ENCODE assay signal across 8 mouse cellular contexts in the genomic region with DNA sequence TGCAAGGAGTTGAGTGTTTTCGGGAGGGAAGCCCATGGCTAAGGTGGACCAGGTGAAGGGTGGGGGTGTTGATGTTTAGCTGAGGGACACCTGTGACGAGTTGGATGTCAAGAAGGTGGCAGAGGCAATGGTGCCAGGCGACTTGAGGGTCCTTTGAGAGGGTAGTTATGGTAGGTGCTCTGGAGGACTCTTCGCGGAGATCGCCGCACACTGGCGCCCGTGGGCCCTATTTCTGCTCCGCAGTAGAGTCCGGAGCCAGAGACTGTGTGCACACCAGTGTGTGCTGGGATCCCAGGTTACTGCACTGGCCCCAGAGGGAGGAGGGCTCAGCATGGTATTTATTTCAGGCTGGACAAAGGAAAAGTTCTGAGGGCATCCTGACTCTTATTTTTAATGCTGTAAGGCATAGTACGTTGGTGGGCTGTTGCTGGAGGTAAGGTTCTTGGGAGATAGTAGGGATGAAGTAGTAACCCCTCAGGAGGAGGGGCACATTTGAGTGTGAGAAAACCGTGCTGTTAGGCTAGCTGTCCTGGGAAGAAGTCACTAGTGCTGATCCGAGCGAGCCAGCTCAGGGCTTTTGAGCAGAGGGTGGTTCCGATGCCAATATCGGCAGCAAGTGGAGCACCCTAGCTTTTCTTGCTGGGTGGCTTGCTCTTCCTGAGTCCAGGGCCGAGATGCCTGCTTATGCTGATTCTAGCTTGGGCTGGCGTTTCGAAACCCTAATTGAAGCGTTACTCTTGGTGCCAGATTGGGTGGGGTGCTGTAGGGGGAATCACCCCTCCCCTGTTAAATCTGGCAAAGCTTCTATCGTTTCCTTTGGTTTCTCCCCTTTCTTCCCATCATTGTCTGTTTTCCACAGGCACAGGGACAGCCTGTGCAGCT. TPM values are rescaled to one million over a fixed set of nuclear protein-coding genes. Genes with fewer than 3 reads are reported as not detected.
DNase-seq lines count a peak whose midpoint lies in the region; ATAC-seq and TF ChIP-seq lines count a peak whose summit lies in the region.

No protein-coding gene starts in this region.

- peak overlapping the region; percentile 81 for H3K27ac ChIP-seq in heart, adult 2 months
- H3K27ac ChIP-seq in kidney, embryonic 16.5 days (ENCODE audit: low read length), result peak overlapping the region; percentile 79

- no peak for TF ChIP-seq CTCF in heart, adult 2 months (IDR thresholded peaks at IDR 0.05)

- intact Hi-C loops in heart, adult 2 months (cut with DNase I), result loop anchor here (2.0 to 5.0 kb wide), 3 partner anchors 19 to 273 kb away; no protein-coding TSS in a partner anchor

- H3K4me3 ChIP-seq in heart, adult 2 months, result peak overlapping the region; percentile 82
- peak overlapping the region; percentile 100 for H3K4me3 ChIP-seq in kidney, embryonic 16.5 days (ENCODE audit: low read length)

- TF ChIP-seq EP300 in heart, adult 2 months (IDR thresholded peaks at IDR 0.05; ENCODE audit: insufficient read depth, low read depth, low read length), result 0 out of 2 replicates have a peak, but pooled peaks have one; percentile 25

- peak; percentile 16; the same call in 1 of the 2 replicates for ATAC-seq in kidney, embryonic 16.5 days (ENCODE audit: low FRiP score, low TSS enrichment)
- ATAC-seq in megakaryocyte, adult 5-6 weeks (ENCODE audit: poor library complexity, severe bottlenecking), result peak; percentile 16; the same call in 1 of the 2 replicates

- DNase-seq in layer of hippocampus, adult 18-20 months (ENCODE audit: low spot score in 2 of 2), result peak; percentile 7 to 30
- no peak for DNase-seq in layer of hippocampus, adult 9-10 months (ENCODE audit: low spot score)
- peak; percentile 31 for DNase-seq in adrenal gland, postnatal 25 days
- DNase-seq in heart, adult 2 months, result peak; percentile 50 to 61
- peak; percentile 31 for DNase-seq in urinary bladder, postnatal 25 days (ENCODE audit: low spot score)
- no peak for DNase-seq in right cerebral cortex, adult 2 months (ENCODE audit: low spot score in 2 of 2)

- WGBS in heart, adult 2 months, result 6% methylated on average over 22 of the region's 22 CpGs
- 12% methylated on average over 22 of the region's 22 CpGs for WGBS in kidney, embryonic 16.5 days

- H3K36me3 ChIP-seq in heart, adult 2 months (ENCODE audit: control insufficient read depth, insufficient read depth, low read length), result no peaks in the 10 kb centered on the region
- peaks cover 14% of the 10 kb centered on the region; the same call in 1 of the 2 replicates for H3K36me3 ChIP-seq in kidney, embryonic 16.5 days (ENCODE audit: insufficient read depth, low read length)

- peak overlapping the region; percentile 86 for H3K4me2 ChIP-seq in kidney, embryonic 16.5 days (replicated peaks; ENCODE audit: low read depth, low read length)

- no peaks in the 10 kb centered on the region for H3K9me3 ChIP-seq in kidney, embryonic 16.5 days (ENCODE audit: low read length)

- H3K27me3 ChIP-seq in heart, adult 2 months (ENCODE audit: control insufficient read depth, insufficient read depth, low read length), result no peaks in the 10 kb centered on the region
- no peaks in the 10 kb centered on the region for H3K27me3 ChIP-seq in kidney, embryonic 16.5 days (ENCODE audit: insufficient read depth, low read length)

- peaks cover 3% of the 10 kb centered on the region; the same call in 1 of the 2 replicates for H3K79me2 ChIP-seq in heart, adult 2 months (replicated peaks; ENCODE audit: control insufficient read depth, insufficient read depth, low read length)

- H3K9ac ChIP-seq in heart, adult 2 months (ENCODE audit: low read depth, low read length), result peak overlapping the region; percentile 75
- H3K9ac ChIP-seq in kidney, embryonic 16.5 days (replicated peaks; ENCODE audit: low read length), result peak overlapping the region; percentile 88

- no peak; the same call in 1 of the 2 replicates for TF ChIP-seq POLR2A in heart, adult 2 months (IDR thresholded peaks at IDR 0.05; ENCODE audit: insufficient read depth, low read depth, low read length)

- H3K4me1 ChIP-seq in heart, adult 2 months (ENCODE audit: control insufficient read depth, insufficient read depth, low read length), result no peaks in the 10 kb centered on the region; the same call in none of the 2 replicates
- peaks cover 34% of the 10 kb centered on the region for H3K4me1 ChIP-seq in kidney, embryonic 16.5 days (ENCODE audit: insufficient read depth, low read length)

RNA-seq across cellular contexts. Expression of gene Wbp1l, which starts 0.7 kb away (rescaled TPM):
- total RNA-seq in layer of hippocampus, adult 18-20 months (2021), result 10 to 100 TPM; 38.1 to 40.1 TPM
- 154 and 189 TPM in 2 replicates for total RNA-seq in adrenal gland, postnatal 25 days (2021)
- total RNA-seq in heart, adult 2 months (2021), result 10 to 100 TPM; 53.5 to 54.2 TPM
- polyA plus RNA-seq in heart, adult 2 months (2012; rRNA removed), result 39.2 and 46.2 TPM in 2 replicates
- polyA plus RNA-seq in kidney, embryonic 16.5 days (2015; fragmentation: Nextera tagmentation; extraction: Ambion mirVana), result 53.4 and 54.4 TPM in 2 replicates
- total RNA-seq in megakaryocyte, adult 5-6 weeks (2015), result 23.4 and 23.8 TPM in 2 replicates
- 36.9 and 39.8 TPM in 2 replicates for total RNA-seq in megakaryocyte, adult 5-6 weeks (2017)

RNA-seq across cellular contexts. Expression of gene Sfxn2, which starts 26.5 kb away (rescaled TPM):
- total RNA-seq in layer of hippocampus, adult 18-20 months (2021), result 1 to 10 TPM; 5.2 to 7.6 TPM
- 8.0 and 12.7 TPM in 2 replicates for total RNA-seq in adrenal gland, postnatal 25 days (2021)
- 1 to 10 TPM; 2.4 to 3.6 TPM for total RNA-seq in heart, adult 2 months (2021)
- polyA plus RNA-seq in heart, adult 2 months (2012; rRNA removed), result 2.3 and 2.7 TPM in 2 replicates
- polyA plus RNA-seq in kidney, embryonic 16.5 days (2015; fragmentation: Nextera tagmentation; extraction: Ambion mirVana), result 39.4 and 41.1 TPM in 2 replicates
- total RNA-seq in megakaryocyte, adult 5-6 weeks (2015), result 5.2 and 6.6 TPM in 2 replicates
- total RNA-seq in megakaryocyte, adult 5-6 weeks (2017), result 7.7 and 9.6 TPM in 2 replicates

RNA-seq across cellular contexts. Expression of gene Arl3, which starts 26.6 kb away (rescaled TPM):
- total RNA-seq in layer of hippocampus, adult 18-20 months (2021), result 100 to 1,000 TPM; 127 to 132 TPM
- total RNA-seq in adrenal gland, postnatal 25 days (2021), result 50.3 and 61.0 TPM in 2 replicates
- total RNA-seq in heart, adult 2 months (2021), result 10 to 100 TPM; 36.1 to 43.4 TPM
- 38.3 and 57.0 TPM in 2 replicates for polyA plus RNA-seq in heart, adult 2 months (2012; rRNA removed)
- polyA plus RNA-seq in kidney, embryonic 16.5 days (2015; fragmentation: Nextera tagmentation; extraction: Ambion mirVana), result 142 and 148 TPM in 2 replicates
- total RNA-seq in megakaryocyte, adult 5-6 weeks (2015), result 13.5 and 15.7 TPM in 2 replicates
- total RNA-seq in megakaryocyte, adult 5-6 weeks (2017), result 13.2 and 21.6 TPM in 2 replicates

Comparison
In these comparisons a context has a peak if more than half of its experiments do, and no peak if none do; other contexts are left out.
1. DNase-seq: peak in layer of hippocampus, adult 18-20 months (2 of 2), adrenal gland, postnatal 25 days (single experiment), heart, adult 2 months (2 of 2) and urinary bladder, postnatal 25 days (single experiment); none in layer of hippocampus, adult 9-10 months (single experiment) and right cerebral cortex, adult 2 months (0 of 2).